10 mouse cellular contexts compared by ENCODE assay signal in the genomic region with DNA sequence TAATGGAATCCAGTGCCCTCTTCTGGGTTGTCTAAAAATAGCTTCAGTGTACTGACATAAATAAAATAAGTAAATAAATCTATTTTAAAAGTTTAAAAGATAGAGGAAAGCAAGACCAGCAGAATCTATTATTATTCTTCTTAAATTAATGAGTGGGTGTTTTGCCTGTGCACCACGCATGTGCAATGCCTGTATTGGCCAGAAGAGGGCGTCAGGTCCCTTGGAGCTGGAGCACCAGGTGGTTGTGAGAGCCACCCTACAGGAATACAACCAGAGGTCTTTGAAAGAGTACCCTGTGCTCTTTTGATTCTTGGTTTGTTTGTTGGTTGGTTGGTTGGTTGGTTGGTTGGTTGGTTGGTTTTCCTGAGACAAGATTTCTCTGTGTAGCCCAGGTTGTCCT. TPM values are rescaled to one million over a fixed set of nuclear protein-coding genes. Genes with fewer than 3 reads are reported as not detected.
DNase-seq lines count a peak whose midpoint lies in the region; ATAC-seq and TF ChIP-seq lines count a peak whose summit lies in the region.
"Had no signal": no experiment of that assay in that cellular context is flagged by ENCODE, and none has a peak within 500 bp of the region (broad histone marks: within the 10 kb centered on the region; RNA-seq: fewer than 3 reads in every experiment).

No protein-coding gene starts in this region.

- TF ChIP-seq POLR2A in cerebellum, adult 2 months (IDR thresholded peaks at IDR 0.05; ENCODE audit: borderline replicate concordance, insufficient read depth, low read length): no peak

- ATAC-seq in lung, embryonic 14.5 days (ENCODE audit: insufficient read depth): no peak
- ATAC-seq in erythroid progenitor cell, adult 5-6 weeks (replicated peaks; ENCODE audit: low FRiP score, poor library complexity, severe bottlenecking): peak; percentile 59; the same call in 1 of the 2 replicates

- TF ChIP-seq CTCF in cerebellum, adult 2 months (IDR thresholded peaks at IDR 0.05; ENCODE audit: borderline replicate concordance, insufficient read depth, low read depth, low read length): peak; percentile 61
- TF ChIP-seq CTCF in lung, embryonic 14.5 days (IDR thresholded peaks at IDR 0.05; ENCODE audit: low read depth): peak; percentile 66

- H3K4me3 ChIP-seq in cerebellum, adult 2 months (replicated peaks; ENCODE audit: insufficient read depth, low read depth, low read length): no peak overlapping the region
- no peak overlapping the region for H3K4me3 ChIP-seq in lung, embryonic 14.5 days (ENCODE audit: low read depth, low read length)
- H3K4me3 ChIP-seq: embryonic facial prominence, embryonic 15.5 days; hindbrain, embryonic 15.5 days had no signal

- no peak overlapping the region for H3K9ac ChIP-seq in lung, embryonic 14.5 days
- H3K9ac ChIP-seq: embryonic facial prominence, embryonic 15.5 days; hindbrain, embryonic 15.5 days had no signal

- no peaks in the 10 kb centered on the region for H3K9me3 ChIP-seq in lung, embryonic 14.5 days (ENCODE audit: low read depth, low read length)
- H3K9me3 ChIP-seq: embryonic facial prominence, embryonic 15.5 days; hindbrain, embryonic 15.5 days had no signal

- 37% methylated on average over 2 of the region's 2 CpGs for WGBS in cerebellum, adult 2 months
- WGBS in lung, embryonic 14.5 days: 43% methylated on average over 2 of the region's 2 CpGs

- DNase-seq in cerebellum, adult 2 months: no peak
- DNase-seq in cerebellum, adult 11-12 months: no peak
- peak; percentile 48 for DNase-seq in lung, embryonic 14.5 days
- no peak for DNase-seq in lung, postnatal 25 days (ENCODE audit: low spot score)
- DNase-seq in testis, postnatal 10 days (ENCODE audit: low spot score): peak; percentile 73
- DNase-seq in right cerebral cortex, postnatal 10 days (ENCODE audit: low spot score in 2 of 2): no peak
- DNase-seq in urinary bladder, adult 2 months (ENCODE audit: low spot score): no peak

- H3K36me3 ChIP-seq in lung, embryonic 14.5 days (ENCODE audit: insufficient read depth): peaks cover 15% of the 10 kb centered on the region; the same call in 1 of the 2 replicates

- no peaks in the 10 kb centered on the region for H3K4me1 ChIP-seq in cerebellum, adult 2 months (ENCODE audit: control insufficient read depth, insufficient read depth, low read length)
- no peaks in the 10 kb centered on the region for H3K4me1 ChIP-seq in lung, embryonic 14.5 days (ENCODE audit: insufficient read depth)
- H3K4me1 ChIP-seq: embryonic facial prominence, embryonic 15.5 days; hindbrain, embryonic 15.5 days had no signal

- no peaks in the 10 kb centered on the region for H3K27me3 ChIP-seq in cerebellum, adult 2 months (ENCODE audit: control insufficient read depth, insufficient read depth, low read length)
- H3K27me3 ChIP-seq in lung, embryonic 14.5 days (ENCODE audit: insufficient read depth, low read length): no peaks in the 10 kb centered on the region
- H3K27me3 ChIP-seq: embryonic facial prominence, embryonic 15.5 days; hindbrain, embryonic 15.5 days had no signal

- H3K27ac ChIP-seq in cerebellum, adult 2 months (ENCODE audit: insufficient read depth, low read length): no peak overlapping the region
- H3K27ac ChIP-seq in lung, embryonic 14.5 days (ENCODE audit: low read depth): no peak overlapping the region
- H3K27ac ChIP-seq: embryonic facial prominence, embryonic 15.5 days; hindbrain, embryonic 15.5 days had no signal

- H3K4me2 ChIP-seq in lung, embryonic 14.5 days: no peak overlapping the region
- H3K4me2 ChIP-seq: embryonic facial prominence, embryonic 15.5 days; hindbrain, embryonic 15.5 days had no signal

RNA-seq across cellular contexts. Expression of gene Gpr4, which starts 14.4 kb away (rescaled TPM):
- 4.3 and 5.1 TPM in 2 replicates for polyA plus RNA-seq in cerebellum, adult 2 months (2012; rRNA removed)
- 1.6 and 2.2 TPM in 2 replicates for polyA plus RNA-seq in lung, embryonic 14.5 days (2014; fragmentation: Nextera tagmentation; extraction: Ambion mirVana)
- total RNA-seq in erythroid progenitor cell, adult 5-6 weeks (2015; ENCODE audit: low replicate concordance): not detected in 2 replicates
- not detected in 2 replicates for total RNA-seq in erythroid progenitor cell, adult 5-6 weeks (2017; ENCODE audit: low replicate concordance)
- 13.5 and 14.3 TPM in 2 replicates for polyA plus RNA-seq in urinary bladder, adult 2 months (2012; rRNA removed)

RNA-seq across cellular contexts. Expression of gene Eml2, which starts 21.8 kb away (rescaled TPM):
- polyA plus RNA-seq in cerebellum, adult 2 months (2012; rRNA removed): 148 and 176 TPM in 2 replicates
- polyA plus RNA-seq in lung, embryonic 14.5 days (2014; fragmentation: Nextera tagmentation; extraction: Ambion mirVana): 2.6 and 2.7 TPM in 2 replicates
- total RNA-seq in erythroid progenitor cell, adult 5-6 weeks (2015; ENCODE audit: low replicate concordance): 2.5 TPM in 1 of 2 replicates, not detected in the other
- 1.3 TPM in 1 of 2 replicates, not detected in the other for total RNA-seq in erythroid progenitor cell, adult 5-6 weeks (2017; ENCODE audit: low replicate concordance)
- 58.3 and 61.8 TPM in 2 replicates for polyA plus RNA-seq in urinary bladder, adult 2 months (2012; rRNA removed)

RNA-seq across cellular contexts. Expression of gene Opa3, which starts 30.1 kb away (rescaled TPM):
- 39.1 and 40.1 TPM in 2 replicates for polyA plus RNA-seq in cerebellum, adult 2 months (2012; rRNA removed)
- 38.0 and 39.4 TPM in 2 replicates for polyA plus RNA-seq in lung, embryonic 14.5 days (2014; fragmentation: Nextera tagmentation; extraction: Ambion mirVana)
- total RNA-seq in erythroid progenitor cell, adult 5-6 weeks (2015; ENCODE audit: low replicate concordance): 19.8 and 25.6 TPM in 2 replicates
- 20.0 and 22.7 TPM in 2 replicates for total RNA-seq in erythroid progenitor cell, adult 5-6 weeks (2017; ENCODE audit: low replicate concordance)
- 18.1 and 19.4 TPM in 2 replicates for polyA plus RNA-seq in urinary bladder, adult 2 months (2012; rRNA removed)

RNA-seq across cellular contexts. Expression of gene Gipr, which starts 32.1 kb away (rescaled TPM):
- 1.9 and 2.6 TPM in 2 replicates for polyA plus RNA-seq in cerebellum, adult 2 months (2012; rRNA removed)
- polyA plus RNA-seq in lung, embryonic 14.5 days (2014; fragmentation: Nextera tagmentation; extraction: Ambion mirVana): 0.26 and 0.85 TPM in 2 replicates
- total RNA-seq in erythroid progenitor cell, adult 5-6 weeks (2015; ENCODE audit: low replicate concordance): not detected in 2 replicates
- not detected in 2 replicates for total RNA-seq in erythroid progenitor cell, adult 5-6 weeks (2017; ENCODE audit: low replicate concordance)
- 0.09 and 0.28 TPM in 2 replicates for polyA plus RNA-seq in urinary bladder, adult 2 months (2012; rRNA removed)

RNA-seq across cellular contexts. Expression of gene Snrpd2, which starts 48.5 kb away (rescaled TPM):
- 87.1 and 88.8 TPM in 2 replicates for polyA plus RNA-seq in cerebellum, adult 2 months (2012; rRNA removed)
- 158 and 161 TPM in 2 replicates for polyA plus RNA-seq in lung, embryonic 14.5 days (2014; fragmentation: Nextera tagmentation; extraction: Ambion mirVana)
- total RNA-seq in erythroid progenitor cell, adult 5-6 weeks (2015; ENCODE audit: low replicate concordance): 15.5 and 22.0 TPM in 2 replicates
- 5.4 and 15.7 TPM in 2 replicates for total RNA-seq in erythroid progenitor cell, adult 5-6 weeks (2017; ENCODE audit: low replicate concordance)
- polyA plus RNA-seq in urinary bladder, adult 2 months (2012; rRNA removed): 122 and 124 TPM in 2 replicates

Comparison
In these comparisons a context has a peak if more than half of its experiments do, and no peak if none do; other contexts are left out.
1. DNase-seq: peak in lung, embryonic 14.5 days (single experiment) and testis, postnatal 10 days (single experiment); none in cerebellum, adult 2 months (0 of 2), cerebellum, adult 11-12 months (single experiment), lung, postnatal 25 days (single experiment), right cerebral cortex, postnatal 10 days (0 of 2) and urinary bladder, adult 2 months (single experiment).
2. RNA of gene Eml2, which starts 21.8 kb away (polyA plus RNA-seq): 148 to 176 TPM in cerebellum, adult 2 months and 58.3 to 61.8 TPM in urinary bladder, adult 2 months; 2.6 to 2.7 TPM in lung, embryonic 14.5 days; every median in the first group is over 10 times any median in the second.